ENCODE assay signal across 8 mouse cellular contexts in genomic region chr5:146412743-146413430, GRCm38 (mm10). TPM values are rescaled to one million over a fixed set of nuclear protein-coding genes. Genes with fewer than 3 reads are reported as not detected.
A peak's percentile ranks its signal among the peaks of the same experiment; 100 is the strongest.
DNase-seq lines count a peak whose midpoint lies in the region; ATAC-seq and TF ChIP-seq lines count a peak whose summit lies in the region.
"Had no signal": no experiment of that assay in that cellular context is flagged by ENCODE, and none has a peak within 500 bp of the region (broad histone marks: within the 10 kb centered on the region; RNA-seq: fewer than 3 reads in every experiment).

No protein-coding gene starts in this region.

- H3K4me2 ChIP-seq in hindbrain, embryonic 12.5 days (replicated peaks): no peak overlapping the region
- H3K4me2 ChIP-seq: limb, embryonic 13.5 days had no signal

- TF ChIP-seq CTCF in E14TG2a.4 (conservative IDR thresholded peaks at IDR 0.05; ENCODE audit: low read length): no peak

- peak; percentile 77 for DNase-seq in adrenal gland, postnatal 10 days
- DNase-seq in left cerebral cortex, postnatal 25 days (ENCODE audit: low spot score in 2 of 2): peak; percentile 58 to 78
- DNase-seq in retina, postnatal 1 day: peak; percentile 86
- no peak for DNase-seq in heart, adult 9 months (ENCODE audit: low spot score in 2 of 2)

- no peaks in the 10 kb centered on the region for H3K27me3 ChIP-seq in E14TG2a.4 (ENCODE audit: insufficient read depth, low read length)
- H3K27me3 ChIP-seq in hindbrain, embryonic 12.5 days: no peaks in the 10 kb centered on the region
- H3K27me3 ChIP-seq: limb, embryonic 13.5 days had no signal

- peak; percentile 13; the same call in 1 of the 2 replicates for ATAC-seq in hindbrain, embryonic 12.5 days (ENCODE audit: low FRiP score)
- ATAC-seq in megakaryocyte-erythroid progenitor cell, adult 5-6 weeks (replicated peaks; ENCODE audit: low FRiP score, low TSS enrichment, poor library complexity, severe bottlenecking): no peak

- WGBS in hindbrain, embryonic 12.5 days: 55% methylated on average over 15 of the region's 15 CpGs

- H3K36me3 ChIP-seq in E14TG2a.4 (ENCODE audit: insufficient read depth, low read length): peaks cover 27% of the 10 kb centered on the region
- no peaks in the 10 kb centered on the region for H3K36me3 ChIP-seq in hindbrain, embryonic 12.5 days
- H3K36me3 ChIP-seq: limb, embryonic 13.5 days had no signal

- no peak overlapping the region for H3K27ac ChIP-seq in hindbrain, embryonic 12.5 days
- H3K27ac ChIP-seq: limb, embryonic 13.5 days had no signal

- no peak overlapping the region for H3K9ac ChIP-seq in hindbrain, embryonic 12.5 days
- H3K9ac ChIP-seq: limb, embryonic 13.5 days had no signal

- intact Hi-C loops in left cerebral cortex, postnatal 25 days (cut with DNase I): no loop called here

- peak overlapping the region; percentile 15 for H3K4me3 ChIP-seq in E14TG2a.4 (replicated peaks; ENCODE audit: low read length)
- H3K4me3 ChIP-seq in hindbrain, embryonic 12.5 days: no peak overlapping the region
- H3K4me3 ChIP-seq: limb, embryonic 13.5 days had no signal

- H3K4me1 ChIP-seq in E14TG2a.4 (replicated peaks; ENCODE audit: low read depth, low read length): peaks cover 98% of the 10 kb centered on the region
- peaks cover 48% of the 10 kb centered on the region for H3K4me1 ChIP-seq in hindbrain, embryonic 12.5 days

- peaks cover 19% of the 10 kb centered on the region for H3K9me3 ChIP-seq in E14TG2a.4 (ENCODE audit: low read length)
- no peaks in the 10 kb centered on the region for H3K9me3 ChIP-seq in hindbrain, embryonic 12.5 days (replicated peaks)
- H3K9me3 ChIP-seq: limb, embryonic 13.5 days had no signal

RNA-seq across cellular contexts. Expression of gene Wasf3, which starts 28.1 kb away (rescaled TPM):
- 10 to 100 TPM; 13.8 to 14.0 TPM for total RNA-seq in adrenal gland, postnatal 10 days (2021)
- polyA plus RNA-seq in hindbrain, embryonic 12.5 days (2016; fragmentation: Nextera tagmentation; extraction: Ambion mirVana): 10.0 TPM in 2 replicates
- 10 to 100 TPM; 90.2 to 95.3 TPM for total RNA-seq in left cerebral cortex, postnatal 25 days (2021)
- total RNA-seq in megakaryocyte-erythroid progenitor cell, adult 5-6 weeks (2014; fragmentation: Nextera tagmentation): not detected in 2 replicates
- not detected in 2 replicates for total RNA-seq in megakaryocyte-erythroid progenitor cell, adult 5-6 weeks (2017)

Comparison
In these comparisons a context has a peak if more than half of its experiments do, and no peak if none do; other contexts are left out.
1. DNase-seq: peak in adrenal gland, postnatal 10 days (single experiment), left cerebral cortex, postnatal 25 days (2 of 2) and retina, postnatal 1 day (single experiment); none in heart, adult 9 months (0 of 2).
2. RNA of gene Wasf3, which starts 28.1 kb away (total RNA-seq): 90.2 to 95.3 TPM in left cerebral cortex, postnatal 25 days and 13.8 to 14.0 TPM in adrenal gland, postnatal 10 days; not detected in megakaryocyte-erythroid progenitor cell, adult 5-6 weeks; every median in the first group is over 10 times any median in the second.